9 mouse cellular contexts compared by ENCODE assay signal in genomic region chr13:36583481-36584151, GRCm38 (mm10).
DNase-seq lines count a peak whose midpoint lies in the region; ATAC-seq and TF ChIP-seq lines count a peak whose summit lies in the region.
"Had no signal": no experiment of that assay in that cellular context is flagged by ENCODE, and none has a peak within 500 bp of the region (broad histone marks: within the 10 kb centered on the region; RNA-seq: fewer than 3 reads in every experiment).

No protein-coding gene starts in this region.

- 29% methylated on average over 16 of the region's 16 CpGs for WGBS in heart, embryonic 10.5 days
- WGBS in hindbrain, embryonic 10.5 days: 24% methylated on average over 16 of the region's 16 CpGs
- 16% methylated on average over 16 of the region's 16 CpGs for WGBS in midbrain, embryonic 14.5 days

- H3K9me3 ChIP-seq in heart, embryonic 10.5 days: no peaks in the 10 kb centered on the region
- H3K9me3 ChIP-seq in hindbrain, embryonic 10.5 days: peaks cover 11% of the 10 kb centered on the region; the same call in 1 of the 2 replicates
- H3K9me3 ChIP-seq in midbrain, embryonic 14.5 days (ENCODE audit: control insufficient read depth, low read length): peaks cover 5% of the 10 kb centered on the region; the same call in 1 of the 2 replicates

- 0 out of 2 replicates have a peak overlapping the region, but pooled peaks have one; percentile 50 for H3K27ac ChIP-seq in heart, embryonic 10.5 days
- H3K27ac ChIP-seq in hindbrain, embryonic 10.5 days: peak overlapping the region; percentile 78
- H3K27ac ChIP-seq in midbrain, embryonic 14.5 days (replicated peaks; ENCODE audit: low read depth, low read length): peak overlapping the region; percentile 89
- no peak overlapping the region for H3K27ac ChIP-seq in gastrocnemius, adult 2 months

- no peaks in the 10 kb centered on the region for H3K27me3 ChIP-seq in heart, embryonic 10.5 days (ENCODE audit: insufficient read depth, poor library complexity, severe bottlenecking)
- peaks cover 19% of the 10 kb centered on the region; the same call in 1 of the 2 replicates for H3K27me3 ChIP-seq in hindbrain, embryonic 10.5 days (ENCODE audit: insufficient read depth, poor library complexity, severe bottlenecking)
- 0 out of 2 replicates have a peak, but pooled peaks cover 2% of the 10 kb centered on the region for H3K27me3 ChIP-seq in midbrain, embryonic 14.5 days (ENCODE audit: control insufficient read depth, insufficient read depth, low read length)

- intact Hi-C loops in heart, postnatal 14 days (cut with DNase I): no loop called here
- intact Hi-C loops in gastrocnemius, adult 2 months (cut with DNase I): no loop called here

- peak overlapping the region; percentile 2; the same call in 1 of the 2 replicates for H3K9ac ChIP-seq in midbrain, embryonic 14.5 days (replicated peaks; ENCODE audit: low read length)

- ATAC-seq in midbrain, embryonic 14.5 days (ENCODE audit: low FRiP score, low TSS enrichment): peak; percentile 59

- DNase-seq in heart, embryonic 10.5 days (ENCODE audit: low spot score): no peak
- no peak for DNase-seq in heart, postnatal 14 days
- peak; percentile 54 for DNase-seq in embryo, embryonic 10 days (ENCODE audit: low spot score)
- peak; percentile 62 for DNase-seq in hindbrain, embryonic 10.5 days (ENCODE audit: low spot score)
- DNase-seq in midbrain, embryonic 14.5 days: peak; percentile 80
- DNase-seq in frontal cortex, postnatal 25 days (ENCODE audit: low spot score in 2 of 2): no peak
- no peak for DNase-seq in adrenal gland, adult 8-10 months
- no peak for DNase-seq in gastrocnemius, adult 2 months
- DNase-seq: cerebellum, adult 9-11 months had no signal

- no peak for TF ChIP-seq CTCF in gastrocnemius, adult 2 months (IDR thresholded peaks at IDR 0.05)

- H3K4me1 ChIP-seq in heart, embryonic 10.5 days: peaks cover 27% of the 10 kb centered on the region
- H3K4me1 ChIP-seq in hindbrain, embryonic 10.5 days (replicated peaks): peaks cover 35% of the 10 kb centered on the region
- H3K4me1 ChIP-seq in midbrain, embryonic 14.5 days (ENCODE audit: control insufficient read depth, insufficient read depth, low read length): peaks cover 38% of the 10 kb centered on the region

- peak overlapping the region; percentile 19; the same call in 1 of the 2 replicates for H3K4me3 ChIP-seq in heart, embryonic 10.5 days
- H3K4me3 ChIP-seq in hindbrain, embryonic 10.5 days: peak overlapping the region; percentile 9; the same call in 1 of the 2 replicates
- no peak overlapping the region for H3K4me3 ChIP-seq in midbrain, embryonic 14.5 days (replicated peaks; ENCODE audit: low read depth, low read length)
- no peak overlapping the region for H3K4me3 ChIP-seq in gastrocnemius, adult 2 months

- peak overlapping the region; percentile 38 for H3K4me2 ChIP-seq in midbrain, embryonic 14.5 days (ENCODE audit: low read length)

- no peaks in the 10 kb centered on the region for H3K36me3 ChIP-seq in heart, embryonic 10.5 days
- H3K36me3 ChIP-seq in hindbrain, embryonic 10.5 days: no peaks in the 10 kb centered on the region
- no peaks in the 10 kb centered on the region for H3K36me3 ChIP-seq in midbrain, embryonic 14.5 days (ENCODE audit: control insufficient read depth, insufficient read depth, low read length)

Comparison
In these comparisons a context has a peak if more than half of its experiments do, and no peak if none do; other contexts are left out.
1. DNase-seq: peak in embryo, embryonic 10 days (single experiment), hindbrain, embryonic 10.5 days (single experiment) and midbrain, embryonic 14.5 days (single experiment); none in heart, embryonic 10.5 days (single experiment), heart, postnatal 14 days (0 of 2), frontal cortex, postnatal 25 days (0 of 2), adrenal gland, adult 8-10 months (single experiment) and gastrocnemius, adult 2 months (single experiment).
2. H3K4me3 ChIP-seq: peak in heart, embryonic 10.5 days (single experiment) and hindbrain, embryonic 10.5 days (single experiment); none in midbrain, embryonic 14.5 days (single experiment) and gastrocnemius, adult 2 months (single experiment).